Comparison of ENCODE assay signal across 21 mouse cellular contexts in the genomic region with DNA sequence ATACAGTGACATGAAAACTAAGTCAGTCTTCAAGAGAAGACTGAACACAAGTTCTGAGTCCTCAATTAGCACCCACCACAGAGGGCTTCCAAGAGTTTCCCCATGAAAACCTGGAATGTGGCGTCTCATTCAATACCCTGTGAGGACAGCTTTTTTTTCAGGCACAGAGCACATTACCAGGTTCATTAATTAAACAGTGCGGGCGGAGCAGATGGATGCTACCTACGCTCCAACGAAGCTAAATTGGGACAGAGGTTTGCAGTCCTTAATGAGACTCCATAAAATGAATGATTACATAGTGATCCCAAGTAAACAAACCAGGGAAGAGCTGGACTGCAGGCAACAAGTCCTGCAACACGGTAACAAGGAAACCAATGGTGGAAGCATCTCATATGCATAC.
A peak's percentile ranks its signal among the peaks of the same experiment; 100 is the strongest.
DNase-seq lines count a peak whose midpoint lies in the region; ATAC-seq and TF ChIP-seq lines count a peak whose summit lies in the region.
"Had no signal": no experiment of that assay in that cellular context is flagged by ENCODE, and none has a peak within 500 bp of the region (broad histone marks: within the 10 kb centered on the region; RNA-seq: fewer than 3 reads in every experiment).

No protein-coding gene starts in this region.

- WGBS in forebrain, embryonic 11.5 days: 58% methylated on average over 6 of the region's 6 CpGs
- WGBS in forebrain, embryonic 10.5 days: 84% methylated on average over 6 of the region's 6 CpGs
- 53% methylated on average over 6 of the region's 6 CpGs for WGBS in forebrain, embryonic 15.5 days

- H3K27me3 ChIP-seq in forebrain, embryonic 11.5 days (ENCODE audit: control insufficient read depth, insufficient read depth, low read length): no peaks in the 10 kb centered on the region
- no peaks in the 10 kb centered on the region for H3K27me3 ChIP-seq in forebrain, embryonic 10.5 days (ENCODE audit: poor library complexity, severe bottlenecking)
- H3K27me3 ChIP-seq in forebrain, embryonic 15.5 days: no peaks in the 10 kb centered on the region
- H3K27me3 ChIP-seq: heart, embryonic 12.5 days; intestine, embryonic 15.5 days had no signal

- no peak overlapping the region for H3K27ac ChIP-seq in forebrain, embryonic 11.5 days (ENCODE audit: low read depth, low read length)
- H3K27ac ChIP-seq in forebrain, embryonic 10.5 days: no peak overlapping the region
- H3K27ac ChIP-seq in layer of hippocampus, adult 2 months: no peak overlapping the region
- H3K27ac ChIP-seq in forebrain, embryonic 15.5 days (replicated peaks): 0 out of 2 replicates have a peak overlapping the region, but pooled peaks have one; percentile 2
- H3K27ac ChIP-seq: embryonic facial prominence, embryonic 10.5 days; heart, adult 2 months; hindbrain, embryonic 10.5 days; hindbrain, embryonic 14.5 days; intestine, embryonic 15.5 days had no signal

- no peak overlapping the region for H3K4me2 ChIP-seq in forebrain, embryonic 11.5 days (ENCODE audit: low read depth, low read length, severe bottlenecking)
- H3K4me2 ChIP-seq in forebrain, embryonic 15.5 days (replicated peaks): no peak overlapping the region
- H3K4me2 ChIP-seq: heart, embryonic 12.5 days; hindbrain, embryonic 14.5 days; intestine, embryonic 15.5 days had no signal

- no peak overlapping the region for H3K4me3 ChIP-seq in forebrain, embryonic 11.5 days (ENCODE audit: low read depth, low read length)
- no peak overlapping the region for H3K4me3 ChIP-seq in forebrain, embryonic 10.5 days
- H3K4me3 ChIP-seq in layer of hippocampus, adult 2 months: no peak overlapping the region
- no peak overlapping the region for H3K4me3 ChIP-seq in forebrain, embryonic 15.5 days
- H3K4me3 ChIP-seq: embryonic facial prominence, embryonic 10.5 days; heart, adult 2 months; heart, embryonic 12.5 days; hindbrain, embryonic 10.5 days; intestine, embryonic 15.5 days had no signal

- TF ChIP-seq CTCF in layer of hippocampus, adult 2 months (conservative IDR thresholded peaks at IDR 0.05): no peak

- H3K36me3 ChIP-seq in forebrain, embryonic 11.5 days (ENCODE audit: control insufficient read depth, insufficient read depth, low read length): no peaks in the 10 kb centered on the region
- no peaks in the 10 kb centered on the region for H3K36me3 ChIP-seq in forebrain, embryonic 10.5 days (replicated peaks)
- H3K36me3 ChIP-seq in forebrain, embryonic 15.5 days: no peaks in the 10 kb centered on the region
- H3K36me3 ChIP-seq: embryonic facial prominence, embryonic 10.5 days; heart, embryonic 12.5 days; hindbrain, embryonic 10.5 days; intestine, embryonic 15.5 days had no signal

- DNase-seq in forebrain, embryonic 11.5 days (ENCODE audit: low spot score): no peak
- no peak for DNase-seq in forebrain, embryonic 10.5 days (ENCODE audit: extremely low spot score, low spot score)
- DNase-seq in layer of hippocampus, adult 2 months (ENCODE audit: low spot score in 2 of 2): peak; percentile 38 to 54
- DNase-seq in layer of hippocampus, postnatal 25 days (ENCODE audit: extremely low spot score in 1 of 2, low spot score in 1 of 2): no peak
- DNase-seq in cerebellum, adult 11 months: no peak
- DNase-seq in urinary bladder, postnatal 10 days (ENCODE audit: low spot score): no peak
- DNase-seq: adrenal gland, adult 8-10 months; adrenal gland, postnatal 36 days; B cell, adult 2 months; cerebellum, adult 2 months; cerebellum, postnatal 10 days; gastrocnemius, postnatal 14 days; heart, adult 2 months had no signal

- peak; percentile 12; the same call in 1 of the 2 replicates for ATAC-seq in forebrain, embryonic 11.5 days (replicated peaks; ENCODE audit: low FRiP score)
- peak; percentile 24 for ATAC-seq in forebrain, embryonic 15.5 days (replicated peaks)
- ATAC-seq: CD4-positive, CD25-positive, alpha-beta regulatory T cell, adult 4 months; intestine, embryonic 15.5 days had no signal

- no peaks in the 10 kb centered on the region for H3K9me3 ChIP-seq in forebrain, embryonic 11.5 days (ENCODE audit: control insufficient read depth, low read length)
- H3K9me3 ChIP-seq in forebrain, embryonic 10.5 days: no peaks in the 10 kb centered on the region
- no peaks in the 10 kb centered on the region for H3K9me3 ChIP-seq in forebrain, embryonic 15.5 days
- H3K9me3 ChIP-seq: embryonic facial prominence, embryonic 10.5 days; G1E; heart, embryonic 12.5 days; hindbrain, embryonic 10.5 days; intestine, embryonic 15.5 days had no signal

- H3K9ac ChIP-seq in forebrain, embryonic 11.5 days (ENCODE audit: low read length): no peak overlapping the region
- no peak overlapping the region for H3K9ac ChIP-seq in forebrain, embryonic 15.5 days (replicated peaks)
- H3K9ac ChIP-seq: heart, embryonic 12.5 days; hindbrain, embryonic 14.5 days; intestine, embryonic 15.5 days had no signal

- H3K4me1 ChIP-seq in forebrain, embryonic 11.5 days (replicated peaks; ENCODE audit: control insufficient read depth, insufficient read depth, low read length): peaks cover 9% of the 10 kb centered on the region
- peaks cover 38% of the 10 kb centered on the region for H3K4me1 ChIP-seq in forebrain, embryonic 10.5 days
- peaks cover 39% of the 10 kb centered on the region for H3K4me1 ChIP-seq in forebrain, embryonic 15.5 days
- H3K4me1 ChIP-seq: heart, embryonic 12.5 days; intestine, embryonic 15.5 days had no signal

Comparison
In these comparisons a context has a peak if more than half of its experiments do, and no peak if none do; other contexts are left out.
1. DNase-seq: peak in layer of hippocampus, adult 2 months (2 of 2); none in forebrain, embryonic 11.5 days (single experiment), forebrain, embryonic 10.5 days (single experiment), layer of hippocampus, postnatal 25 days (0 of 2), cerebellum, adult 11 months (single experiment) and urinary bladder, postnatal 10 days (single experiment).